Mouse (Mus musculus): ENCODE measurements around the gene Mettl5.

DNA sequence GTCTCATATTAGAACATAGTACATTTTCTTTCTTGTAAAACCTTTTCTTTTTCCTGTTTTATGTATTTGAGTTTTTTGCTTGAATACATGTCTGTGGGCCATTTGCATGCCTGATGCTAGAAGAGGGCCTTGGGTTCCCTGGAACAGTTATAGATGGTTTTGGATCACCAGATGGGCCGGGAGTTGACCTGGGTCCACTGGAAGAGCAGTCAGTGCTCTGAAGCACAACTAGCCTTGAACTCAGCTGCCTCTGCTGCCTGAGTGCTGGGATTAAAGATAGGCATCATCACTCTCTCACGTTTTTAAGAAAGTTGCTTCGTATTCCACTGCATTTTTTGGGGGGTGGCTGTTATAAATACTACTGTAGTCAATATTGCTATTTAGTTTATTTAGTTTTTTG lies 18.1 kb upstream of the Mettl5 start:
- TF ChIP-seq EP300 (IDR thresholded peaks at IDR 0.05; ENCODE audit: low read depth) (no peak), CTCF (IDR thresholded peaks at IDR 0.05; ENCODE audit: low read depth) (no peak)
